Mouse (Mus musculus) neural tube, embryonic 14.5 days (tissue): ENCODE data around the gene Xrcc3. TPM values are rescaled to one million over a fixed set of nuclear protein-coding genes. Genes with fewer than 3 reads are reported as not detected.

Experiments used
- ATAC-seq: fragments of 200-750 bp; cut with Nextera tagmentation; 2 replicates; pipeline ENCODE4 v1.8.0; 2017; ENCODE audit warnings: low read depth, mild to moderate bottlenecking, moderate TSS enrichment, moderate library complexity
- H3K27ac ChIP-seq: fragments of 300-500 bp; sonication (generic); 2 replicates; pipeline ENCODE4 v1.5.1; 2014; ENCODE audit warnings: low read depth, mild to moderate bottlenecking, control low read depth, low read length, moderate library complexity, mixed read lengths
- H3K27me3 ChIP-seq: fragments of 300-500 bp; sonication (generic); 2 replicates; pipeline ENCODE4 v1.6.1; 2014; ENCODE audit warnings: low read length; ENCODE audit not compliant: control insufficient read depth, insufficient read depth
- H3K36me3 ChIP-seq: fragments of 300-500 bp; sonication (generic); 2 replicates; pipeline ENCODE4 v1.6.1; 2014; ENCODE audit warnings: low read length, mixed read lengths; ENCODE audit not compliant: control insufficient read depth, insufficient read depth
- H3K4me1 ChIP-seq: fragments of 300-500 bp; sonication (generic); 2 replicates; pipeline ENCODE4 v1.6.1; 2014; ENCODE audit warnings: low read length; ENCODE audit not compliant: control insufficient read depth, insufficient read depth
- H3K4me2 ChIP-seq: fragments of 300-500 bp; sonication (generic); 2 replicates; pipeline ENCODE4 v1.6.1; 2014; ENCODE audit warnings: mild to moderate bottlenecking, low read depth, low read length, control low read depth
- H3K4me3 ChIP-seq: fragments of 300-500 bp; sonication (generic); 2 replicates; pipeline ENCODE4 v1.5.1; 2014; ENCODE audit warnings: low read depth, low read length, control low read depth, mixed read lengths
- H3K9ac ChIP-seq: fragments of 300-500 bp; sonication (generic); replicated peaks from 2 replicates; pipeline ENCODE4 v1.6.1; 2014; ENCODE audit warnings: low read depth, mild to moderate bottlenecking, control low read depth, low read length, mixed read lengths
- H3K9me3 ChIP-seq: fragments of 300-500 bp; sonication (generic); 2 replicates; pipeline ENCODE4 v1.6.1; 2016; ENCODE audit warnings: low read length; ENCODE audit not compliant: control insufficient read depth
- WGBS: fragments of 180-500 bp; shearing (Covaris S2); extraction: QIAGEN DNeasy Blood & Tissue Kit; methylation state at CpG from one replicate; pipeline ENCODE4 v1.1.7; 2014; 5-methylcytosine and 5-hydroxymethylcytosine counted together
- polyA plus RNA-seq: library from polyadenylated mRNA; unstranded; fragments of >200 nt; fragmentation: Nextera tagmentation; extraction: Ambion mirVana; gene quantifications from 2 replicates; pipeline ENCODE4 v1.2.1, GENCODE M21; 2014

Xrcc3 gene
- polyA plus RNA-seq, 1 experiment from 2014 or later = 2.9 TPM

GRCm38 (mm10) chr12:111843470-111843869 is 29.8 kb upstream of the Xrcc3 start:
- Histone ChIP-seq H3K4me1 (no peaks in the 10 kb centered on the region), H3K27ac (no peak overlapping the region), H3K4me2 (no peak overlapping the region), H3K27me3 (no peaks in the 10 kb centered on the region), H3K9me3 (no peaks in the 10 kb centered on the region), H3K4me3 (no peak overlapping the region), H3K9ac (no peak overlapping the region), H3K36me3 (peaks cover 4% of the 10 kb centered on the region; the same call in 1 of the 2 replicates)
- no peak for ATAC-seq
- 69% methylated on average over 2 of the region's 2 CpGs for WGBS

GRCm38 (mm10) chr12:111842565-111843433 is 29.1 kb upstream of the Xrcc3 start:
- H3K4me2 ChIP-seq = no peak overlapping the region
- ATAC-seq = no peak
- H3K4me1 ChIP-seq = no peaks in the 10 kb centered on the region
- 86% methylated on average over 15 of the region's 15 CpGs for WGBS
- H3K27ac ChIP-seq = no peak overlapping the region
- H3K27me3 ChIP-seq = no peaks in the 10 kb centered on the region
- H3K9ac ChIP-seq = no peak overlapping the region
- no peak overlapping the region for H3K4me3 ChIP-seq
- H3K9me3 ChIP-seq = no peaks in the 10 kb centered on the region
- H3K36me3 ChIP-seq = peaks cover 10% of the 10 kb centered on the region; the same call in 1 of the 2 replicates

GRCm38 (mm10) chr12:111833457-111833856 is 19.8 kb upstream of the Xrcc3 start:
- Histone ChIP-seq H3K9ac (no peak overlapping the region), H3K36me3 (peaks cover 61% of the 10 kb centered on the region), H3K27me3 (no peaks in the 10 kb centered on the region), H3K9me3 (no peaks in the 10 kb centered on the region), H3K4me3 (no peak overlapping the region), H3K27ac (no peak overlapping the region), H3K4me2 (no peak overlapping the region), H3K4me1 (no peaks in the 10 kb centered on the region)
- ATAC-seq = no peak
- WGBS = 88% methylated on average over 10 of the region's 10 CpGs

- Histone ChIP-seq H3K9me3 (no peaks in the 10 kb centered on the region), H3K27ac (no peak overlapping the region), H3K27me3 (no peaks in the 10 kb centered on the region), H3K4me3 (no peak overlapping the region), H3K4me2 (no peak overlapping the region), H3K9ac (no peak overlapping the region), H3K4me1 (no peaks in the 10 kb centered on the region), H3K36me3 (peaks cover 63% of the 10 kb centered on the region)
- ATAC-seq = no peak
- WGBS = 75% methylated on average over 5 of the region's 5 CpGs
These were observed 19.0 kb upstream of the Xrcc3 start for GRCm38 (mm10) chr12:111832643-111833042.

GRCm38 (mm10) chr12:111830375-111830774 is 16.7 kb upstream of the Xrcc3 start:
- no peaks in the 10 kb centered on the region for H3K4me1 ChIP-seq
- no peak overlapping the region for H3K9ac ChIP-seq
- no peak for ATAC-seq
- H3K27me3 ChIP-seq = no peaks in the 10 kb centered on the region
- H3K4me3 ChIP-seq = no peak overlapping the region
- H3K4me2 ChIP-seq = no peak overlapping the region
- no peak overlapping the region for H3K27ac ChIP-seq
- H3K36me3 ChIP-seq = peaks cover 71% of the 10 kb centered on the region
- H3K9me3 ChIP-seq = no peaks in the 10 kb centered on the region
- WGBS = 90% methylated on average over 10 of the region's 10 CpGs

- H3K9ac ChIP-seq = no peak overlapping the region
- WGBS = 84% methylated on average over 9 of the region's 9 CpGs
- no peaks in the 10 kb centered on the region for H3K9me3 ChIP-seq
- H3K4me2 ChIP-seq = no peak overlapping the region
- ATAC-seq = no peak
- H3K36me3 ChIP-seq = peaks cover 75% of the 10 kb centered on the region
- H3K27ac ChIP-seq = no peak overlapping the region
- no peaks in the 10 kb centered on the region for H3K27me3 ChIP-seq
- no peaks in the 10 kb centered on the region for H3K4me1 ChIP-seq
- H3K4me3 ChIP-seq = no peak overlapping the region
These were observed 16.3 kb upstream of the Xrcc3 start for GRCm38 (mm10) chr12:111829954-111830353.

GRCm38 (mm10) chr12:111829447-111829846 is 15.8 kb upstream of the Xrcc3 start:
- no peaks in the 10 kb centered on the region for H3K27me3 ChIP-seq
- 44% methylated on average over 5 of the region's 5 CpGs for WGBS
- peaks cover 79% of the 10 kb centered on the region for H3K36me3 ChIP-seq
- H3K4me3 ChIP-seq = no peak overlapping the region
- H3K9me3 ChIP-seq = no peaks in the 10 kb centered on the region
- H3K4me2 ChIP-seq = no peak overlapping the region
- no peak for ATAC-seq
- H3K9ac ChIP-seq = no peak overlapping the region
- no peaks in the 10 kb centered on the region for H3K4me1 ChIP-seq
- H3K27ac ChIP-seq = no peak overlapping the region

- H3K9ac ChIP-seq = no peak overlapping the region
- H3K4me2 ChIP-seq = no peak overlapping the region
- H3K9me3 ChIP-seq = no peaks in the 10 kb centered on the region
- peaks cover 71% of the 10 kb centered on the region for H3K36me3 ChIP-seq
- no peaks in the 10 kb centered on the region for H3K4me1 ChIP-seq
- WGBS = 89% methylated on average over 12 of the region's 12 CpGs
- no peak for ATAC-seq
- no peaks in the 10 kb centered on the region for H3K27me3 ChIP-seq
- no peak overlapping the region for H3K4me3 ChIP-seq
- no peak overlapping the region for H3K27ac ChIP-seq
These were observed 13.9 kb upstream of the Xrcc3 start for GRCm38 (mm10) chr12:111827556-111827955.

GRCm38 (mm10) chr12:111821931-111822330 is 8.3 kb upstream of the Xrcc3 start:
- ATAC-seq = no peak
- Histone ChIP-seq H3K9ac (no peak overlapping the region), H3K9me3 (no peaks in the 10 kb centered on the region), H3K4me3 (no peak overlapping the region), H3K4me1 (no peaks in the 10 kb centered on the region), H3K27ac (no peak overlapping the region), H3K36me3 (peaks cover 25% of the 10 kb centered on the region), H3K27me3 (no peaks in the 10 kb centered on the region), H3K4me2 (no peak overlapping the region)
- WGBS = 72% methylated on average over 4 of the region's 4 CpGs
